Mouse (Mus musculus): Measurements from ENCODE around the gene Plk5.
A peak's percentile ranks its signal among the peaks of the same experiment; 100 is the strongest.

Plk5 gene

GRCm38 (mm10) chr10:80356001-80356682 lies at the start of gene Plk5:
Gene Plk5 (plus strand): TSS chr10:80356459.
- peak; percentile 52 for DNase-seq

GRCm38 (mm10) chr10:80311560-80311959 lies 44.7 kb upstream of the Plk5 start:
- no peak for DNase-seq

- no peak for DNase-seq
Observed at GRCm38 (mm10) chr10:80312586-80313504, 43.4 kb upstream of the Plk5 start.

GRCm38 (mm10) chr10:80313627-80314201 lies 42.5 kb upstream of the Plk5 start:
- DNase-seq, result no peak

- no peak for DNase-seq
Observed at GRCm38 (mm10) chr10:80314494-80315001, 41.7 kb upstream of the Plk5 start.

- no peak for DNase-seq
Observed at GRCm38 (mm10) chr10:80315315-80315714, 40.9 kb upstream of the Plk5 start.

- DNase-seq, result no peak
Observed at GRCm38 (mm10) chr10:80316359-80316781, 39.9 kb upstream of the Plk5 start.

- DNase-seq, result no peak
Observed at GRCm38 (mm10) chr10:80317011-80317410, 39.2 kb upstream of the Plk5 start.

- DNase-seq, result peak; percentile 91
Observed at GRCm38 (mm10) chr10:80320340-80320760, 35.9 kb upstream of the Plk5 start, which contains the start of gene 2310011J03Rik. Gene 2310011J03Rik (minus strand): TSS chr10:80320537.

- no peak for DNase-seq
Observed at GRCm38 (mm10) chr10:80321014-80321669, 35.1 kb upstream of the Plk5 start.

GRCm38 (mm10) chr10:80321670-80322581 lies 34.3 kb upstream of the Plk5 start:
- no peak for DNase-seq

- no peak for DNase-seq
Observed at GRCm38 (mm10) chr10:80322811-80323211, 33.4 kb upstream of the Plk5 start.

- DNase-seq, result no peak
Observed at GRCm38 (mm10) chr10:80323261-80324119, 32.8 kb upstream of the Plk5 start.

GRCm38 (mm10) chr10:80324120-80325037 lies 31.9 kb upstream of the Plk5 start:
- DNase-seq, result no peak

GRCm38 (mm10) chr10:80325045-80325444 lies 31.2 kb upstream of the Plk5 start:
- no peak for DNase-seq

- peak; percentile 93 for DNase-seq
Observed at GRCm38 (mm10) chr10:80329273-80330081, 26.8 kb upstream of the Plk5 start, which contains the start of the genes Pcsk4 and Reep6. Gene Pcsk4 (minus strand): TSS chr10:80329498. Gene Reep6 (plus strand): TSS chr10:80329953.

GRCm38 (mm10) chr10:80330084-80330483 lies 26.2 kb upstream of the Plk5 start:
- no peak for DNase-seq

GRCm38 (mm10) chr10:80330888-80331287 lies 25.4 kb upstream of the Plk5 start:
- no peak for DNase-seq

All from right cerebral cortex, postnatal 25 days (tissue).